Mouse (Mus musculus): Measurements from ENCODE around the gene Gm28374.
"Not testable (repeated sequence)": the region's sequence is repeated elsewhere in the genome, so short reads cannot be mapped to it uniquely, and the experiment has no call there.

The Gm28374 gene

GRCm38 (mm10) chr19:6057313-6058096 is 24.6 kb downstream of the Gm28374 start, which contains the start of the genes Mrpl49 and Fau:
Gene Mrpl49, minus strand, starts transcription at chr19:6057785.
Gene Fau, plus strand, starts transcription at chr19:6057844.
- DNase-seq (ENCODE audit: low read depth, low spot score) = peak; percentile 97

- no peak for DNase-seq (ENCODE audit: low read depth, low spot score)
These were observed 25.4 kb downstream of the Gm28374 start for GRCm38 (mm10) chr19:6056696-6057095.

- DNase-seq (ENCODE audit: low read depth, low spot score) = no peak
These were observed 27.8 kb downstream of the Gm28374 start for GRCm38 (mm10) chr19:6054296-6054695.

- DNase-seq (ENCODE audit: low read depth, low spot score) = no peak
These were observed 29.5 kb downstream of the Gm28374 start for GRCm38 (mm10) chr19:6052516-6052915.

GRCm38 (mm10) chr19:6048681-6049410 is 33.2 kb downstream of the Gm28374 start:
- no peak for DNase-seq (ENCODE audit: low read depth, low spot score)

- no peak for DNase-seq (ENCODE audit: low read depth, low spot score)
These were observed 34.2 kb downstream of the Gm28374 start for GRCm38 (mm10) chr19:6047899-6048166.

- no peak for DNase-seq (ENCODE audit: low read depth, low spot score)
These were observed 34.7 kb downstream of the Gm28374 start for GRCm38 (mm10) chr19:6047154-6047898.

GRCm38 (mm10) chr19:6046294-6047153 is 35.5 kb downstream of the Gm28374 start, which contains the start of gene Syvn1:
Gene Syvn1, plus strand, starts transcription at chr19:6046576.
- peak; percentile 87 for DNase-seq (ENCODE audit: low read depth, low spot score)

- no peak for DNase-seq (ENCODE audit: low read depth, low spot score)
These were observed 36.4 kb downstream of the Gm28374 start for GRCm38 (mm10) chr19:6045366-6046293.

- DNase-seq (ENCODE audit: low read depth, low spot score) = not testable (repeated sequence)
These were observed 38.0 kb downstream of the Gm28374 start for GRCm38 (mm10) chr19:6044102-6044501.

GRCm38 (mm10) chr19:6042293-6042692 is 39.8 kb downstream of the Gm28374 start:
- DNase-seq (ENCODE audit: low read depth, low spot score) = no peak

GRCm38 (mm10) chr19:6040002-6040401 is 42.1 kb downstream of the Gm28374 start:
- DNase-seq (ENCODE audit: low read depth, low spot score) = no peak

- DNase-seq (ENCODE audit: low read depth, low spot score) = no peak
These were observed 43.7 kb downstream of the Gm28374 start for GRCm38 (mm10) chr19:6038326-6038725.

- DNase-seq (ENCODE audit: low read depth, low spot score) = no peak
These were observed 44.4 kb downstream of the Gm28374 start for GRCm38 (mm10) chr19:6037695-6038094.

- no peak for DNase-seq (ENCODE audit: low read depth, low spot score)
These were observed 46.0 kb downstream of the Gm28374 start for GRCm38 (mm10) chr19:6035966-6036585.

GRCm38 (mm10) chr19:6030520-6031280 is 51.4 kb downstream of the Gm28374 start:
- DNase-seq (ENCODE audit: low read depth, low spot score) = no peak

GRCm38 (mm10) chr19:6029426-6029825 is 52.6 kb downstream of the Gm28374 start:
- DNase-seq (ENCODE audit: low read depth, low spot score) = no peak

- no peak for DNase-seq (ENCODE audit: low read depth, low spot score)
These were observed 53.1 kb downstream of the Gm28374 start for GRCm38 (mm10) chr19:6028991-6029390.

Measured in retina, adult 2 months (tissue).